Mouse (Mus musculus) testis, postnatal 14 days (tissue): ENCODE measurements at regions not wholly inside any gene's neighbourhood (a gene's known extent, or its start where the extent isn't known, plus 50 kb on each side); places are given as distances from the start of the nearest gene placed in this dataset.

ENCODE experiments used
- DNase-seq: peaks from one replicate; pipeline ENCODE4 v3.0.0; 2021; ENCODE audit warnings: low spot score

- DNase-seq = no peak
These were observed 101.5 kb upstream of the Cypt1 start for GRCm38 (mm10) chrX:16421159-16421558.

DNA sequence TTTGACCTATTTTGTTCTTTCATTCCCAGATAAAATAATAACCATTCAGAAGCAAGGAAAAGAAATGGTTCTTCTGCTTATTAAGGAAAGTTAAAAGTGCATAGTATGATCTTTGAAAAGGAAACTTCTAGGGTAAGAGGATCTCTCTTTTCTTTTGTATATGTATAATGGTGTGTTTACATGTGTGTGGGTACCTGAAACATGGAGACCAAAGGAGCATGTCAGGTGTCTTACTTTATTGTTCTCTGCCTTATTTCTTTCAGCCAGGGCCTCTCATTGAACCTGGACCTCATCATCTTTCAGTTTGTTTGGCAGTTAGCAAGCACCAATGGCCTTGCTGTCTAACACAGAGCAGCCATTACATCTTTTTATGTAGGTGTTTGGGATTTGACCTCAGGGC lies 101.0 kb upstream of the Cypt1 start:
- no peak for DNase-seq

- DNase-seq = no peak
These were observed 84.6 kb upstream of the Cypt1 start for GRCm38 (mm10) chrX:16438088-16438487.

DNA sequence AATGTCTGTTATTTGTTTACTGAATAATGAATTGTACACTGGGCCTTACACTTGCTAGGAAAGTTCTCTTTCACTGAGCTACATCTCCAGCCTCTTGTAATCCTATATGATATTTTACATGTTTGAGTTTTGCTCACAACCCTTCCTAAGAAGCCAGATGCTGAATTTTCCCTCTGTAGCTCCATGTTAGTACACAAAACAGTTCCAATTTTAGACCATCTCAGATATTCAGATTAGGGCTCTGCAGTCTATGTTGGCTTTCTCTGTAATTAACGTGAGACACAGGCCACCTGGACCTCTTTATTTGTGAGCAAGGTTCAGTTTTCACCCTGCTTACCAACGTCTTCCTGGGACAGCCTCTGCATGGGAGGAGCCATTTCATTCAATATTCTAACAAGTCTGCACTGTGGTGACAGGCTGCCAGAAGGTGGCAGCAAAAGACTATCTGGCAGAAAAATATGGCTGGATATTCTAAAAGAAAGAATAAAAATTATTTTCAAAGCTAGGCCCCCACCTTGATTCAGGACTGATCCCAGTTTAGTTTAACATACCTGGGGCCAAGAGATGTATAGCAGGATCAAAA lies 72.1 kb upstream of the Cypt1 start:
- peak; percentile 3 for DNase-seq
